Mouse (Mus musculus): ENCODE data around the gene Hecw2. TPM values are rescaled to one million over a fixed set of nuclear protein-coding genes. Genes with fewer than 3 reads are reported as not detected.

The Hecw2 gene
- polyA plus RNA-seq, 1 experiment from 2014 or later, result 5.5 TPM

DNA sequence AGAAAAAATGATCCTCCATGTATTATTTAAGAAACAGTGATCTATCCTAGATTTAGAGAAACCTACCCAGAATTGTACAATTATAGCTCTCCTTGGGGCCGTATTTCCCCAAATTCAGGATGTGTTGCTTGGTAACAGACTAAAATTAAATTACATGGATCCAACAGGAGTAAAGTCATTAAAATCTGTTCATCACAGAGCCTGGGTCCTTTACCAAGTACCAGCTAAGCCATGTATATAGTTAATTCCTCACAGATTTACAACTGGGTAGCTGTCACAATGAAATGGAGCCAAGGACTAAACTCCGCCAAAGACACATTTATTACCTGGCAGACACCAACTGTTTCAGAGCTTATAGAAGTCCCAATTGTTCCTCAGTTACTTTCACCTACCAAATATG lies 72.4 kb downstream of the Hecw2 start:
- DNase-seq (ENCODE audit: low spot score) (no peak), ATAC-seq (ENCODE audit: insufficient read depth, low FRiP score, low TSS enrichment) (no peak)
- Histone ChIP-seq H3K9me3 (ENCODE audit: control insufficient read depth, low read length) (no peaks in the 10 kb centered on the region), H3K4me2 (ENCODE audit: low read depth) (no peak overlapping the region), H3K27ac (ENCODE audit: low read depth, low read length) (no peak overlapping the region), H3K9ac (ENCODE audit: low read length) (no peak overlapping the region), H3K4me3 (ENCODE audit: low read depth, low read length) (no peak overlapping the region), H3K36me3 (ENCODE audit: control insufficient read depth, insufficient read depth, low read length) (no peaks in the 10 kb centered on the region), H3K4me1 (ENCODE audit: control insufficient read depth, insufficient read depth, low read length) (no peaks in the 10 kb centered on the region), H3K27me3 (ENCODE audit: control insufficient read depth, insufficient read depth, low read length) (no peaks in the 10 kb centered on the region)
- WGBS, result 90% methylated on average over 2 of the region's 2 CpGs

DNA sequence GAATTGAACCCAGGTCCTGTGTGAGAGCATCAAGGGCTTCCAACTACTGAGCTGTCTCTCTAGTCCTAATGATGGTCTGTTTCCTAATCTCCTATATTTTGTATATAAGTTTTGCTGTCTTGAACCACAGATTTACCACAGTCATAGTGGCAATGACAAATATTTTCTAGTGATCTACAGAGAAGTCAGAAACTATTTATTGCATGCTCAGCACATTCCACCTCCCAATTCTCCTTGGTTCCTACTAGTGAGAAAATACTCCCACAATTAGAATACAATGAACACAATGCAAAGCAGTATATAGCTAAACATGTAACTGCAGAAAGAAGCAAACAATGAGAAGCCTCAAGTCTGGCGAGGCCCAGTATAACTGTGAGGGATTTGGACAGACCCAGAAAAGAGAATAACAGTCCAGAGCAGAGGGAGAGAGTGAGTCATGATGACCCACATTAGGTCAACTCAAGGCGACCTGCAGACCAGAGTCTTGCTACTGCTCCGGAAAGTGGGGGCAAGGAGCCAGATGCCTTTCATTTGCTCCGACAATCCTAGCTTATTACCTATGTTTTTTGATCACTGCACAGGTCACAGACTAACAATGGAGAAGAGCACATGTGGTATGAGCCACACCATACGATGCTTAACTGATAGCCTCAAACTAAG lies 73.8 kb downstream of the Hecw2 start:
- no peak for DNase-seq (ENCODE audit: low spot score)
- ATAC-seq (ENCODE audit: insufficient read depth, low FRiP score, low TSS enrichment), result no peak
- Histone ChIP-seq H3K9me3 (ENCODE audit: control insufficient read depth, low read length) (no peaks in the 10 kb centered on the region), H3K9ac (ENCODE audit: low read length) (no peak overlapping the region), H3K27me3 (ENCODE audit: control insufficient read depth, insufficient read depth, low read length) (no peaks in the 10 kb centered on the region), H3K27ac (ENCODE audit: low read depth, low read length) (no peak overlapping the region), H3K36me3 (ENCODE audit: control insufficient read depth, insufficient read depth, low read length) (no peaks in the 10 kb centered on the region), H3K4me1 (ENCODE audit: control insufficient read depth, insufficient read depth, low read length) (no peaks in the 10 kb centered on the region), H3K4me3 (ENCODE audit: low read depth, low read length) (no peak overlapping the region), H3K4me2 (ENCODE audit: low read depth) (no peak overlapping the region)
- WGBS, result 87% methylated on average over 5 of the region's 5 CpGs

DNA sequence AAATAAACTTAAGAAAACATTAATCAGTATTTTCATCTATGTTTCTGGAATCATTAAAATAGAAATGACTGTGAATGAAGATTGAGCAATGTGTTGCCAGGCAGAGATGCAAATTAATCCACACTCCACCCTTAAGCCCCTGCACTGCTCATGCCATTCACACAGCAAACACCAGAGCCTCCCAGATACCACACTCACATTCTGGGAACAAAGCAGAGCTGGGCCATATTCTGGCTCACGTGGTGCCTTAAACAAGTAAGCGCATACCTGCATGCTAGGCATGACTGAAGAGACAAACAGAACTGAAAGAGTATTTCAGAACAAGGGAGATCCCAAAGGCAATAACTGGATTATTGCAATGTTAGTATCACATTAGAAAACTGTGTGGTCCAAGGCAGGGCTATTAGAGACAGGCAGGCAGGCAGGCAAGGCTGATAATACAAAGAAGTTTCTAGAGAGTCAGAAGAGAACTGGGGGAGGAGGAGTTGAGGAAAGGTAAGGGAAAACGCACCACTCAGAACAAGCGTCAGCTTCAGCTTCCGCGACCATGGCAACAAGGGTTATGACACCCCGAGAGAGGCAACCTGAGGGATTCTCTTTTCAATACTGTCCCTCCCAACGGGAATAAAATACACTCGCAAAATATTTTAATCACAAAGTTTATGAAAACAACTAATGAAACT lies 75.2 kb downstream of the Hecw2 start:
- no peak overlapping the region for H3K27ac ChIP-seq (ENCODE audit: low read depth, low read length)
- H3K4me2 ChIP-seq (ENCODE audit: low read depth), result no peak overlapping the region
- no peaks in the 10 kb centered on the region for H3K27me3 ChIP-seq (ENCODE audit: control insufficient read depth, insufficient read depth, low read length)
- H3K9ac ChIP-seq (ENCODE audit: low read length), result no peak overlapping the region
- no peaks in the 10 kb centered on the region for H3K36me3 ChIP-seq (ENCODE audit: control insufficient read depth, insufficient read depth, low read length)
- ATAC-seq (ENCODE audit: insufficient read depth, low FRiP score, low TSS enrichment) (no peak), DNase-seq (ENCODE audit: low spot score) (no peak)
- H3K4me1 ChIP-seq (ENCODE audit: control insufficient read depth, insufficient read depth, low read length), result no peaks in the 10 kb centered on the region
- no peak overlapping the region for H3K4me3 ChIP-seq (ENCODE audit: low read depth, low read length)
- H3K9me3 ChIP-seq (ENCODE audit: control insufficient read depth, low read length), result no peaks in the 10 kb centered on the region
- WGBS, result 77% methylated on average over 9 of the region's 9 CpGs

DNA sequence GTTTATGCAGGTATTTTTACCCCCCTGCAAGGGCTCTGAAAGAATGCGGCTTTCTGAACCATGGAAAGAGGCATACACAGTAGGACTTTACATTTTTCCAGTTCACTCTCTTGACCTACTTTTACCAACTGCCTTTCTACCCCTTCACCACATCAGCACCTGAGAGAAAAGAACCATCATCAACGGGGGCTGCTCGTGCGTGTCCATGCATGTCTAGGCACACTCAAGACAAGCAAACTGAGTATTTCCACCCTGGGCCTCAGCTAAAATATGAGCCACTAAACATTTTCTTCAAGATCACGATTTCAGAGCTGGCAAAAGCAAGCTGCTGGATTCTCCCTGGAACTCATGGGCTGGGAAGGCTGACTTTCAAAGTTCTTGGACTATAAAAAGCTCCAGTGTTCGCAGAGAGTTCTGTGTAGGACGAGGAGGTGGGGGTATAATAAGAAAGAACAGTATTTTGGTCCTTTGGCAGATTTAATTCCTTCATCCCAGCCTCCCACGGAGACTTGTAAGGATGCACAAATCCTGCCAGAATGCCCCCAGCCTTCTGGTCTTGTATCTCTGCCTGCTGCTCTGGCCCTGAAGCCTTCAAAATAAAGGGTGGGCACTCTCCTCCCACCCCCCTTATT lies 76.5 kb downstream of the Hecw2 start:
- Histone ChIP-seq H3K27me3 (ENCODE audit: control insufficient read depth, insufficient read depth, low read length) (no peaks in the 10 kb centered on the region), H3K4me2 (ENCODE audit: low read depth) (no peak overlapping the region), H3K36me3 (ENCODE audit: control insufficient read depth, insufficient read depth, low read length) (no peaks in the 10 kb centered on the region), H3K9ac (ENCODE audit: low read length) (no peak overlapping the region), H3K4me1 (ENCODE audit: control insufficient read depth, insufficient read depth, low read length) (no peaks in the 10 kb centered on the region), H3K4me3 (ENCODE audit: low read depth, low read length) (no peak overlapping the region), H3K27ac (ENCODE audit: low read depth, low read length) (no peak overlapping the region), H3K9me3 (ENCODE audit: control insufficient read depth, low read length) (no peaks in the 10 kb centered on the region)
- DNase-seq (ENCODE audit: low spot score) (no peak), ATAC-seq (ENCODE audit: insufficient read depth, low FRiP score, low TSS enrichment) (no peak)
- WGBS, result 85% methylated on average over 8 of the region's 8 CpGs

DNA sequence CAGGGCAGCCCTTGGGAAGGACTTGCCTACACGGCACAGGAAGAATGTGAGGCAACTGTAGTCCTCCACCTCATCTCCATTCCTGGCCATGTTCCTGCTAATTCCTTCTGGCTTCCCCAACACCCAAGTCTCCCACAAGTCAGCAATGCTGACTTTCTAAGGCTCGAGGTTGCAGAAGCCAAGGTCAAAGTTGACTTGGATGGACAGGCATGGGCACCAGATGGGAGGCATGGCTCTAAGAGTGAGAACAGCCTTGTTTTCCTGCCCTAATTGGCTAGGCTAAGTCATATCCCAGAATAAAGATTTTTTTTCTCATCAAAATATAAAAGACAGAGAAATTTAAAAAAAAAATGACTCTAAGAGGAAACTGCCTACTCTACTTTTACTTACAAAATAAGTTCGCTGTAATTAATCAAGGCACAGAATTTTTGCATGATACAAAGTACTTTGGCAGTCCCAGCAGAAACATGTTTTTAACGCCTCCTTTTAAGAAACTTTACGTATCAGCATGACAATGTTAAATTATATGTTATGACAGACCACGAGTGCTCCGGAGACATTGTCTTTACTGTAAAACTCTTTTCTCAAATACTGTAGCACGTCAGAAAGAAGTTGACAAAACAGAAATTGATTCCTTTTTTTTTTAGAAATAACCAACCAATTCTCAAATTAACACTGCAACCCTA lies 83.9 kb downstream of the Hecw2 start:
- Histone ChIP-seq H3K4me2 (ENCODE audit: low read depth) (no peak overlapping the region), H3K36me3 (ENCODE audit: control insufficient read depth, insufficient read depth, low read length) (no peaks in the 10 kb centered on the region), H3K4me3 (ENCODE audit: low read depth, low read length) (no peak overlapping the region), H3K9ac (ENCODE audit: low read length) (no peak overlapping the region), H3K27me3 (ENCODE audit: control insufficient read depth, insufficient read depth, low read length) (no peaks in the 10 kb centered on the region), H3K27ac (ENCODE audit: low read depth, low read length) (no peak overlapping the region), H3K4me1 (ENCODE audit: control insufficient read depth, insufficient read depth, low read length) (no peaks in the 10 kb centered on the region), H3K9me3 (ENCODE audit: control insufficient read depth, low read length) (no peaks in the 10 kb centered on the region)
- WGBS, result 88% methylated on average over 8 of the region's 8 CpGs
- no peak for ATAC-seq (ENCODE audit: insufficient read depth, low FRiP score, low TSS enrichment)
- DNase-seq (ENCODE audit: low spot score), result no peak

DNA sequence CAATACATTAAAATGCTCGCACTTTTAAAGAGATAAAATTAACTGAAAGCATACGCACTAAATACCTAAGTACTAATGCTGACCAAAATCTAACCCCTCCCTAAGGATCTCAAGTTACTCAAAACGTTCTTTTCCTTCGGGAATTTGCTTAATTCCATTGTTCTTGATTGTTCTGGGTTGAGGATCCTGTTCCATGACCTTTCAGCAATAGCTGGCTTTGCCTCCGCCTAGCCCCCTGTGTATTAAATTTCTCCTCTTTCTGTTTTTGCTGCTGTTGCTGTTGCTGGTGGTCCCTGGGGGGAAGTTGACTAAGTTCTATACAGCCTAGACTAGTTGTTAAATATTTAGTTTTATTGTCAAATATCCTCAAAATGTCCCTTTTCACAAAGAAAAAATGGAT lies 85.7 kb downstream of the Hecw2 start:
- H3K27me3 ChIP-seq (ENCODE audit: control insufficient read depth, insufficient read depth, low read length), result no peaks in the 10 kb centered on the region
- no peak overlapping the region for H3K9ac ChIP-seq (ENCODE audit: low read length)
- DNase-seq (ENCODE audit: low spot score) (no peak), ATAC-seq (ENCODE audit: insufficient read depth, low FRiP score, low TSS enrichment) (no peak)
- no peaks in the 10 kb centered on the region for H3K4me1 ChIP-seq (ENCODE audit: control insufficient read depth, insufficient read depth, low read length)
- no peak overlapping the region for H3K27ac ChIP-seq (ENCODE audit: low read depth, low read length)
- no peaks in the 10 kb centered on the region for H3K9me3 ChIP-seq (ENCODE audit: control insufficient read depth, low read length)
- no peak overlapping the region for H3K4me3 ChIP-seq (ENCODE audit: low read depth, low read length)
- no peak overlapping the region for H3K4me2 ChIP-seq (ENCODE audit: low read depth)
- H3K36me3 ChIP-seq (ENCODE audit: control insufficient read depth, insufficient read depth, low read length), result no peaks in the 10 kb centered on the region
- WGBS, result 78% methylated on average over 5 of the region's 5 CpGs

DNA sequence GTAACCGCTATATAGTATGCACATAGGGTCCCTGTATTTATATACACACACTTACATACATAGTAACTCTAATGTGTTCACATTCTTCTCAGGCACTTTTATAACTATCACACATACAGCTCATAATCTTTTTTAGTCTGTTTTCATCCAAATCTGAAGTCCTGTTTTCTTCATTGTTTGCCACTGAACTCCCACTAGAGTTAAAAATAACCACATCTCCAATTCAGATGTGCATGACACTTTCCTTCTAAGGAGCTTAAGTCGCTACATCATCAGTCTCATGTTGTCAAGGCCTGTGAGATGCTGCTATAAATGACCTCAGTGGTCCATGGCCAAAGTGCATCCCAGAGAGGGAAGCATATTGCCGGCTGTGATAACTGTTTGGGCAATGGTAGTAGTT lies 88.2 kb downstream of the Hecw2 start:
- Histone ChIP-seq H3K9me3 (ENCODE audit: control insufficient read depth, low read length) (no peaks in the 10 kb centered on the region), H3K9ac (ENCODE audit: low read length) (no peak overlapping the region), H3K27ac (ENCODE audit: low read depth, low read length) (no peak overlapping the region), H3K27me3 (ENCODE audit: control insufficient read depth, insufficient read depth, low read length) (no peaks in the 10 kb centered on the region), H3K4me3 (ENCODE audit: low read depth, low read length) (no peak overlapping the region), H3K4me1 (ENCODE audit: control insufficient read depth, insufficient read depth, low read length) (no peaks in the 10 kb centered on the region), H3K4me2 (ENCODE audit: low read depth) (no peak overlapping the region), H3K36me3 (ENCODE audit: control insufficient read depth, insufficient read depth, low read length) (no peaks in the 10 kb centered on the region)
- no peak for DNase-seq (ENCODE audit: low spot score)
- 97% methylated on average over 3 of the region's 3 CpGs for WGBS
- ATAC-seq (ENCODE audit: insufficient read depth, low FRiP score, low TSS enrichment), result no peak

DNA sequence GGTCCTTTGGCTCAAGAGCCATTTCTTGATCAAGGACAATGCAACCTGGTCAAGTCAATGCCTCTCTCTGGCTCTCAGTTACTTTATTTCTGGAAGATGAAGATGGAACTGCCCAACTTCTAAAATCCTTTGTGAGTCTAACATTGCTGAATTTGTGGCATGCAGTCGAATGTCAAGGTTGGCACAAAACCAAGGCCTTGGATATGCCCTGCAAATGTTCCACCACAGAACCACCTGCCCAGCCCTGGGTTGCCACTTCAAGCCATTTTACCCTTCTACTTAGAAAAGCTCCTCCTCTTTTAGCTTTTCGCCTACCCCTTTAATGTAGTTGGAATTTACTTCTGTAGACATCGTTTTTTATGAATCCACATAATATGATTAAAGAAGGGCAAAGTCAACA lies 115.3 kb downstream of the Hecw2 start:
- H3K9me3 ChIP-seq (ENCODE audit: control insufficient read depth, low read length), result no peaks in the 10 kb centered on the region
- H3K9ac ChIP-seq (ENCODE audit: low read length), result no peak overlapping the region
- H3K27me3 ChIP-seq (ENCODE audit: control insufficient read depth, insufficient read depth, low read length), result no peaks in the 10 kb centered on the region
- WGBS, result 91% methylated on average over 3 of the region's 3 CpGs
- H3K4me1 ChIP-seq (ENCODE audit: control insufficient read depth, insufficient read depth, low read length), result no peaks in the 10 kb centered on the region
- H3K27ac ChIP-seq (ENCODE audit: low read depth, low read length), result no peak overlapping the region
- DNase-seq (ENCODE audit: low spot score) (no peak), ATAC-seq (ENCODE audit: insufficient read depth, low FRiP score, low TSS enrichment) (no peak)
- no peak overlapping the region for H3K4me2 ChIP-seq (ENCODE audit: low read depth)
- H3K36me3 ChIP-seq (ENCODE audit: control insufficient read depth, insufficient read depth, low read length), result no peaks in the 10 kb centered on the region
- no peak overlapping the region for H3K4me3 ChIP-seq (ENCODE audit: low read depth, low read length)
